Mouse (Mus musculus) C2C12 (cell line): ENCODE data around the gene Trpm1. TPM values are rescaled to one million over a fixed set of nuclear protein-coding genes. Genes with fewer than 3 reads are reported as not detected.
A peak's percentile ranks its signal among the peaks of the same experiment; 100 is the strongest.

ENCODE experiments used
- H3K27me3 ChIP-seq: one replicate; pipeline ENCODE4 v1.6.1; 2011; ENCODE audit not compliant: control insufficient read depth, insufficient read depth, insufficient read length
- H3K36me3 ChIP-seq: one replicate; pipeline ENCODE4 v1.6.1; 2011; ENCODE audit not compliant: control insufficient read depth, insufficient read depth
- H3K4me3 ChIP-seq: one replicate; pipeline ENCODE4 v1.5.1; 2011; ENCODE audit warnings: mild to moderate bottlenecking, control low read depth; ENCODE audit not compliant: poor library complexity, insufficient read depth, severe bottlenecking
- H3K79me2 ChIP-seq: one replicate; pipeline ENCODE4 v1.6.1; 2011; ENCODE audit not compliant: control insufficient read depth, insufficient read depth
- H3K79me3 ChIP-seq: one replicate; pipeline ENCODE4 v1.6.1; 2011; ENCODE audit warnings: low read depth, control low read depth
- H3ac ChIP-seq: one replicate; pipeline ENCODE3; 2011; ENCODE audit warnings: low read depth; ENCODE audit not compliant: control insufficient read depth, insufficient read length
- CEBPB ChIP-seq: IDR thresholded peaks from one replicate; pipeline ENCODE4 v1.6.1; 2011; ENCODE audit warnings: low read depth, mild to moderate bottlenecking, control low read depth, moderate library complexity
- CTCF ChIP-seq: IDR thresholded peaks from one replicate; pipeline ENCODE4 v1.5.1; 2011; ENCODE audit not compliant: control insufficient read depth, insufficient read depth, insufficient read length
- FOSL1 ChIP-seq: IDR thresholded peaks from one replicate; pipeline ENCODE4 v1.8.0; 2011; ENCODE audit warnings: mild to moderate bottlenecking, low read length; ENCODE audit not compliant: poor library complexity, insufficient read depth, severe bottlenecking
- MAX ChIP-seq: IDR thresholded peaks from one replicate; pipeline ENCODE4 v1.6.1; 2011; ENCODE audit warnings: mild to moderate bottlenecking, control low read depth
- MYOD1 ChIP-seq: IDR thresholded peaks from one replicate; pipeline ENCODE4 v1.6.1; 2011; ENCODE audit warnings: low read depth; ENCODE audit not compliant: control insufficient read depth, insufficient read length
- MYOG ChIP-seq: IDR thresholded peaks from one replicate; pipeline ENCODE4 v1.6.1; 2011; ENCODE audit not compliant: control insufficient read depth, insufficient read length; ENCODE audit errors: extremely low read depth
- USF1 ChIP-seq: IDR thresholded peaks from one replicate; pipeline ENCODE4 v1.6.1; 2011; ENCODE audit warnings: low read depth, mild to moderate bottlenecking, control low read depth, moderate library complexity
- polyA plus RNA-seq: library from polyadenylated mRNA; unstranded; fragments of >200 nt; fragmentation: generic; extraction: Trizol; gene quantifications from one replicate; pipeline ENCODE4 v1.2.1, GENCODE M21; 2012; ENCODE audit warnings: missing spikeins

Trpm1 gene
- polyA plus RNA-seq, 1 experiment = 0.02 TPM

DNA sequence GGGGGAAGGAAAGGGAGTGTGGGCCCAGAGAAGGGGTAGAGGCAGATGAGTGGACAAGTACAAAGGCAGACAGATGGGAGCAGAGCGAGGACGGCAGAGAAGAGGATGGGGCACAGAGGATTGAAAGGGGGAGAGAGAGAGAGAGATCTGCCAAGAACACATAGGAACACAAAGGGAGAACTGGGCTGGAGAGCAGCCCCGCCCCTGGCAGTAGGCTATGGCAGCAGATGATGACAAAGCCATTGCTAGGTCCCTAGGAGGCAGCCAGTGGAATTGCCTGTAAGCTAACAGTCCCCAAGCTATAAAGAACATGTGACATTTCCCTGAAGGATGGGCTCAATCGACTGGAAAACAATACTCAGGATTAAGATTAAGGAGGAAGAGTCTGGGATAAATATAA is 121.9 kb downstream of the Trpm1 start:
- H3K4me3 ChIP-seq = no peak overlapping the region
- no peaks in the 10 kb centered on the region for H3K79me3 ChIP-seq
- H3K79me2 ChIP-seq = no peaks in the 10 kb centered on the region
- no peak for TF ChIP-seq FOSL1
- TF ChIP-seq CEBPB = no peak
- TF ChIP-seq MAX = no peak
- TF ChIP-seq MYOG = no peak
- TF ChIP-seq USF1 = no peak
- no peak for TF ChIP-seq CTCF
- TF ChIP-seq MYOD1 = no peak
- H3ac ChIP-seq = no peak overlapping the region
- H3K36me3 ChIP-seq = no peaks in the 10 kb centered on the region
- H3K27me3 ChIP-seq = no peaks in the 10 kb centered on the region

DNA sequence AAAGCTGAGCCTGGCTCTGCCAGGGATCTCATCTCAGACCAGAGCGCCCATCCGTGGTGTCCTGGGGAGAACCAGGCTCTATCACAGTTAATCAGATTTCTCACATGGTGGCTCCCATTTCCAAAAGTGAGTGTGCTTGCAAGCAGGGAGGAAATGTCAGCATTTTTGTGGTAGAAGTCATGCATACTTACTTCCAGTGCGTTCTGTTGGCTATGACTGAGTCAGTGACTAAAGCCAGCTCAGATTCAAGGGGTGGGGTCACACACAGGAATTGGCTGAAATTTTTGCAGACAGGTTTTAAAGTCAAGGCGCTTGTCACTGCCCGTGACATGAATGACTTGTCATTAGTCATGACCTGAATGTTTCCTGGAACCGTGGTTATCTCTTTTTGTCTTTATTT is 123.3 kb downstream of the Trpm1 start:
- H3K27me3 ChIP-seq = no peaks in the 10 kb centered on the region
- H3K4me3 ChIP-seq = no peak overlapping the region
- H3K79me3 ChIP-seq = no peaks in the 10 kb centered on the region
- TF ChIP-seq MAX (peak; percentile 68), USF1 (peak; percentile 38), CEBPB (peak; percentile 6), MYOG (no peak), FOSL1 (peak; percentile 90), CTCF (no peak), MYOD1 (peak; percentile 50)
- no peaks in the 10 kb centered on the region for H3K36me3 ChIP-seq
- no peaks in the 10 kb centered on the region for H3K79me2 ChIP-seq
- peak overlapping the region; percentile 3 for H3ac ChIP-seq

DNA sequence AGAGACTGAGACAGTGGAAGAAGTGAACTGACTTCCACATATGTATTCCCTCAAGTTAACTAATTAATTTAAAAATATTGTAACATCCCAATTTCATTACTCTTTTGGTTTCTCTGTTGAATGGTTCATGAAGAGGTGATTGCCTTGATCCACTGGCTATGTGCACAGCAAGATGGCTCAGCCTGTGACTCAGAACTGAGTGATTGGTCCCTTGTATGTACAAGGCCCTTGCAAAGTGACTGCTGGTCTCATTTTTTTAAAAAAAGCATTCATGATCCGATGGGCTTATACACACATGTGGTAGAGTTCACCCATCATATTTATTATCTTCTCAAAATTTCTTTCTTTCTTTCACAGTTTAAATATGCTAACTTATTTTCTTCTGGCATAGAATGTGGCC is 124.9 kb downstream of the Trpm1 start:
- Histone ChIP-seq H3K79me3 (no peaks in the 10 kb centered on the region), H3K27me3 (no peaks in the 10 kb centered on the region), H3K36me3 (no peaks in the 10 kb centered on the region), H3K4me3 (no peak overlapping the region), H3ac (no peak overlapping the region), H3K79me2 (no peaks in the 10 kb centered on the region)
- no peak for TF ChIP-seq CEBPB
- TF ChIP-seq FOSL1 = no peak
- no peak for TF ChIP-seq USF1
- no peak for TF ChIP-seq CTCF
- TF ChIP-seq MYOG = no peak
- no peak for TF ChIP-seq MAX
- TF ChIP-seq MYOD1 = no peak

DNA sequence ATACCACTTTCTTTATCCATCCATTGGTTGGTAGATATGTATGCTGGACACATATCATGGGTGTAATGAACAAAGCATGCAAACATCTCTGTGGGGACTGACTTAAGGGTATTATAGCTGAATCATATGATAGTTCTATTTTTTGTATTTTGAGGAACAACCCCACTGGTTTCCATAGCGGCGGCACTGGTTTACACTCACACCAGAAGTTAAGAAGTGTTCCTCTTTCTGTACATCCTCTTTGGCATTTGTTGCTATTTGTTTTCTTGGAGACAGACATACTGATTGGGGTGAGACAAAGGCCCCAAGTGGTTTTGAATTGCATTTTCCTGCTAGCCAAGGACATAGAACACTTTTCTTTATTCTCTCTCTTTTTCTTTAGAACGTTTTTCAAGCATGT is 125.9 kb downstream of the Trpm1 start:
- H3K36me3 ChIP-seq = no peaks in the 10 kb centered on the region
- no peaks in the 10 kb centered on the region for H3K79me2 ChIP-seq
- H3K4me3 ChIP-seq = no peak overlapping the region
- H3K79me3 ChIP-seq = no peaks in the 10 kb centered on the region
- no peak overlapping the region for H3ac ChIP-seq
- TF ChIP-seq CTCF (no peak), MYOG (no peak)
- H3K27me3 ChIP-seq = no peaks in the 10 kb centered on the region

DNA sequence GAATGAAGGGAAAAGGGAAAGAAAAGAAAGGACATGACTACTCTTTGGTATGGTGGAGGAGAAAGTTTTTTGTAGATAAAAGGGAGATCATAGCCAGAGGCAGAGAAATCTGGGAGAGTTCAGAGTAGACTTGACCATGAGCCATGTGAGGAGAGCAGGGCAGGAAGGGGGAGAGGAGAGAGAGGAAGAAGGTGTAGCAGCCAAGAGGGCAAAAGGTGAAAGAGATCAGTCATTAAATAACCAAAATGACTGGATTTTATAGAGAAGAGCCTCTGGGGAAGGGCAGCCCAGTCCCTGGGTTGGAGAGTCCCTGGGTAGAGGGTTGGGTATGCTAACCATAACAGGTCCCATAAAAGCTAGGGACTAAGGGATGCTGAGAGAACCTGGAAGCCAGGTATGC is 132.9 kb downstream of the Trpm1 start:
- Histone ChIP-seq H3ac (no peak overlapping the region), H3K79me2 (peaks cover 48% of the 10 kb centered on the region), H3K79me3 (peaks cover 22% of the 10 kb centered on the region), H3K4me3 (peak overlapping the region; percentile 26), H3K27me3 (no peaks in the 10 kb centered on the region), H3K36me3 (peaks cover 7% of the 10 kb centered on the region)
- TF ChIP-seq MYOD1 (no peak), MYOG (no peak)

DNA sequence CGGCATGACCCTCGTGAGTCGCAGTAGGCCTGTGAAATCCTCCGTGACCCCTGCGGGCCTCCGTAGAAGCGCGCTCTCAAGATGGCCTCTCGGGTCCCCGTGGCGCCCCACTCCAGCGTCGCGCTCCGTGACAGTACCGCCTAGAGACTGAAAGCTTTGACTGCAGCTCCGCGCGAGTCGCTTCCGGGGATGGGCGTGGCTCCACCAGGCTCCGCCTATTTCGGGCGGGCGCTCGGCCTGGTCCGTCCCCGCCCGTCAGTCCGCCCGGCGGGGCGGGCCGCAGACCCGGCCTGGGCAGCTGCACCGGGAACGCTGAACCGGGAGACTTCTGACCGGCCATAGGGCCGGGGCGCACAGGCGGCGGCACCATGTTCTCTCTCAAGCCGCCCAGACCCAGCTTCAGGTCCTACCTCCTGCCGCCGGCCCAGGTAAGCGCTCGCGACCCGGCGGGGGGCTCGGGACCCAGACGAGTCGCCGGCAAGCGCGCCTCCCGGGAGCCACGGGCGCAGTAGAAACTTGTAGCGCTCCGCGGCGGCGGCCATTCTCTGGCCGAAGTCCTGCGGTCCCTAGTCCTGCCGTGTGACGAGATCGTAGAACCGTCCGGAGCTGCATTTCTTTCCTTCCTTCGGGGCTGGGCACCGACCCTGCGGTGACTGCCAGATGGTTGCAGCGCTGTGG is 133.9 kb downstream of the Trpm1 start, which contains the start of gene Mtmr10:
Gene Mtmr10 (plus strand): TSS at position 240 of the 678 bp plus-strand sequence.
- Histone ChIP-seq H3ac (peak within 1 kb of the TSS; percentile 54), H3K27me3 (no peaks in the 10 kb centered on the region), H3K79me2 (peaks cover 58% of the 10 kb centered on the region), H3K79me3 (peaks cover 28% of the 10 kb centered on the region), H3K36me3 (peaks cover 17% of the 10 kb centered on the region), H3K4me3 (peak within 1 kb of the TSS; percentile 60)
- TF ChIP-seq MAX = peak; percentile 54
- TF ChIP-seq MYOG = no peak
